Mouse (Mus musculus): ENCODE results near the gene Mab21l3.

- TF ChIP-seq CTCF (IDR thresholded peaks at IDR 0.05; ENCODE audit: extremely low read depth, insufficient read length, insufficient replicate concordance, low read depth, low read length) (no peak), POLR2A (IDR thresholded peaks at IDR 0.05; ENCODE audit: low read depth, low read length) (no peak)
Observed at GRCm38 (mm10) chr3:101824338-101824737, 24.4 kb downstream of the Mab21l3 start.
